Mouse (Mus musculus) spleen, postnatal 14 days (tissue): ENCODE results near the gene Fgr.

Experiments used
- DNase-seq, 2 experiments: peaks; one replicate each; pipeline ENCODE4 v3.0.0; 2021 to 2022; ENCODE audit warnings: low spot score in 2 of 2

Fgr gene

GRCm38 (mm10) chr4:133014896-133015709 lies 41.2 kb downstream of the Fgr start:
- DNase-seq: no peak

DNA sequence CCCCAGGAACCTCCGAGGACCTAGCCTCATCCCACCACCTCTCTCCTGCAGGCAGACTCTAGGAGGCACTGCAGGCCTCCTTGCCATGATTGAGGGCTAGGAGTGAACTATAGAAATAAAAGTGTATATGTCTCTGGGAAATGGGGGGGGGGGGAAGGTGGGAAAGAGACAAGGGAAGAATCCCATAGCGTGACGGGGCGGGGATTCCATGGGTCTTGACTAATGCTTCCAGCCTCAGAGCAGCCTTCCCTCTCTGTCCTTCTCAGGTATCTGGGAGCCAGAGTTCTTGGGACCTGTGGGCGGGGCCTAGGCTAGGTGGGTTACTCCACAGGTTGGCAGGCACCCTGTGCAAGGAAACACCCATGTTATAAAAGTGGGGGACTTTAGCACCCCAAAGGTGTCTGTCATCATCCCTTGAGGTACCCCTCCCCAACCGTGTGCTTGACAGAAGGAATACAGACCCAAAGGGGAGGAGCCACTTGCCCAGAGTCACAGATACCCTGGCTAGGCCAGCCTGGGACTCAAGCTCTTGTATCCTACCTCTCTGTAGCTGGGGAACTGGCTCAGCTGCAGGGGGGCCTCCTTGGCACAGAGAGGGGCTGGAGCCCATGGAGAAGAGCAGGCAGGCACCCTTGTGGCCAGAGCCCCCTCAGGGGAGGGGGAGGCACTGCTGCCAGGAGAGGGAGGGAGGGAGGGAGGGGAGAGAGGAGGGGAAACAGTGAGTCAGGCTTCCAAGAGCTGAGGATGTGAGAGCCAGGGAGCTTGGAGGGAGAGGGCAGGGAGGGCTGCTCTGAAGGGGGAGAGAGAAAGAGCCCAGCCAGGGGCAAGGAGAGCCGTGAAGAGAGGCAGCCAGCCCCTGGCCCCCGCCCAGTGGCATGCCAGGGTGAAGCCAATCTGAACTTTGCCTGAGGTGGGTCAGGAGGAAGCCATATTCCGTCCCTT lies 42.1 kb downstream of the Fgr start:
- DNase-seq: no peak

DNA sequence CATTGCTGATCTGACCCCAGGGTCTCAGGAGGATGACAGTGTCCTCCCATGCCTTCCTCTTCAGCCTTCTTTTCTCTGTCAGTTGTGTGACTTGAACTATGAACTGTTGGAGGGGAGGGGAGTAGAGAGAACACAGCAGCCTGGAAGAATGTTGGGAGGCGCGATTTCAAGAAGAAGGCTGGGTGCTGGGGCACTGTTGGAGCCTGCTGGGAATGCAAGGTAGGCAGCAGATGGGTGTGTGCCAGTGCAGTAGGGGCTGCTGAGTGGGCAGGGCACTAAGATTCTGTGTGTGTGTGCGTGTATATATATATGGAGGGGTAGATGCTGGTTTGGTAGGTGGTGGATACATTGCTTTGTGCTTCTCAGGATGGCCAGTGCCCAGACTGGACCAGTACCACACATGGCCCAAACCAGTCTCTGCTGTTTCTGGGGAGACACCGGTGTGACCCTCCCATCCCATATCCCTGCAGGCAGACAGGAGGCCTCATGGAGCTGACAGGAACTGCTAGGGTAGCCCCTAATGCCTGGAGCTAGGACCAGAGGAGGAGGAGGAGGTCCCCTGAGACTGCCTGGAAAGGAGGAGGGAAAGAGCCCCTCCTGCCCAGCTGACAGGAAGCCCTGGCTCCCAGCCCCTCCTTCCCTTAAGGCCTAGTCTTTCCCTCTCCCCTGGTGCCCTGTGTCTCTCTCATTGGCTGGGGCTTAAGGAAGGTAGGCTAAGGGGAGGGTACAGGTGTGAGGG lies 43.0 kb downstream of the Fgr start:
- DNase-seq: no peak

DNA sequence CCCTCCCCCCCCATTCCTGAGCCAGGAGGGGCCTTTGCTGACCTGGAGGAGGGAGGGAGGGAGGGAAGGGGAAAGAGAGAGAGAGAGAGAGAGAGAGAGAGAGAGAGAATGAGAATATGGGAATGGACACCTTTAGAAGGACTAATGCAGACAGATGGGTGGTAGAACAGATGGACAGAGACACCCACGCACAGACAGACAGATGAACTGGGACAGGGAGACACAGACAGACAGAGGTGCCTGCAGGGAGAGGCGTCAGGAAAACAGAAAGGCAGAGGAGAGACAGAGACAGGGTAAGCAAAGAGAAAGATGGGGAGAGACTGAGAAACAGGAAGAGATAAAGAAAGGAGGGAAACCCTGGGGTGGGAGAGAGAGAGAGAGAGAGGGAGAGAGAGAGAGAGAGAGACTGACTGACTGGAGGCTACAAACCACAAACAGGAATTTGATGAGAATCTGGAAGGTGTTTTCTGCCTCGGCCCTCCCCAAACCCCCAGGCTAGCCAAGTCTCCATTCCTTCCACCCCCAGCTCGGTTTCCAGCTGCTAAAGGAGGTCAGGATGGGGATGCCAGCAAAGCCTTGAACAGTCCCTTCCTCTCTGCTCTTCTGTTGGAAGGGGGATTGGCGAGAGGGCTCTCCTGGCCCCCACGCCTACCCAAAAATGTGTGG lies 43.8 kb downstream of the Fgr start:
- no peak for DNase-seq

DNA sequence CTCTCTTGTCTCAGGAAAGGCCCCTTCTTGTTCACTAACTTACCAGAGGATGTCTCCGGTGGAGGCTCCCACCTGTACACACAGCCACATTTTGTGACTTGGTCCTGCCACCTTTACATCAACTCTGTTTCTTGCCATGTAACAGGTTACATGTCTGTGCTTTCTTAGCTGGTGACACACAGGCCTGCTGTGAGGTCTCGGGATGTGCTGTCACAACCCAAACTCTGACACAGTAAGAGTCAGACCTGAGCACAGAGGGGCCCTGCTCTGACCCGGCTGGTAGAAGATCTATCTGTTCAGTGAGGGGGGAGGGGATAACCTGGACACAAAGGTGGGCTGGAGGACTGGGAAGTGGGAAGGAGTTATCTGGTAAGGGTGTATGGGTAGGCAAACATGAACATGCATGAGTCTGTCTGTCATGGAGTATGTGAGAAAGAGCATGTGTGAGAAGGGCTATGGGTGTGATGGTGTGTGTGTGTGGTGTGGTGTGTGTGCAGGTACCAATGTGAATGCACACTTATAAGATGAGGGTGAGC lies 44.4 kb downstream of the Fgr start:
- DNase-seq: no peak

- DNase-seq: no peak
These were observed 46.8 kb downstream of the Fgr start for GRCm38 (mm10) chr4:133020721-133021120.

- DNase-seq: no peak
These were observed 47.3 kb downstream of the Fgr start for GRCm38 (mm10) chr4:133021181-133021671.

DNA sequence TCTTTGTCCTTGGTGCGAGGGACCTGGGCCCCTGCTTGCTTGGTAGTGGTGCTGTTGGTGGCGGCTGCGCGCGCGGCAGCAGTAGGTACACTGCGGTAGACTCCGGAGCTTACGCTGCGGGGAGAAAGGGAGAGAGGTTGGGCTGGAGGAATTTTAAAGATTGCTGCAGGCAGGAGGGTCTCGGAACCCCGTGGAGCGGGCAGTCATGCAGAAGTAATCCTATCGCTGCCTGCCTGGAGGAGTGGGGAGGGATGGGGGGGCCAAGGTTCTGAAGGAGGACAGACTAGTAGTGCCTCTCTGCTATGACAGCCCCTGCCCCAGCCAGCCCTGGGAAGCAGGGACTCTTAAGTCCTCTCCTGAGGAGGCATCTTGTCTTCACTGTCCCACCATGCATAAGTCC lies 48.3 kb downstream of the Fgr start:
- no peak for DNase-seq

DNA sequence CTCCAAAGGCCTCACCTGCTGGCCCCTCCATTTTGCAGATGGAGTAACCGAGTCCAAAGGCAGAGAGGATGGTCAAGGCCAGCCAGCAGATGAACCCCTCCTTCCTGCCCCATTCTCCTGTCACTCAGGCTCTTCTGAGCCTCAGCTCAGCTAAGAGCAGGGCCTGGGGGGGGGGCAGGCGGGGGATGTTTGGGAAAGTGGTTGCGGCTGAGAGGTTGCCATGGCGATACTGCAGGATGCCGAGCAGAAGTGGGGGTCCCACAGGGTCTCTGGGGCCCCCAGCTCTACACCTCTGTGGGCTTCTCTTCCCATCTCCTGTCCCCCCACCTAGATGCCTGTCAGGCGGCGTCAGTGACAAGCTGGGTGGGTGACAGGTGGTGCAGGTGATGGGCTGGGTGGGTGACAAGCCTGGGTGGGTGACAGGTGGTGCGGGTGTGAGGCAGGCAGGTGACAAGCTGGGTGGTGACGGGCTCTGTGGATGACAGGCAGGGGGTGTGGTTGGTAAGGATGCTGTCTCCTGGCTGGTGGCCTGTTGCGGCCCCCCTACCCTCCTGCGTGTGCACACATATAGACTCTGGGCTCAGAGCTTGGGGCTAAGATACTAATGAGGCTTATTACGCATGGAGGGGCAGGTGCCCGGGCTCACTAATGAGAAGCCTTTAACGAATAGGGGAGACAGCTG lies 49.2 kb downstream of the Fgr start:
- DNase-seq: no peak

DNA sequence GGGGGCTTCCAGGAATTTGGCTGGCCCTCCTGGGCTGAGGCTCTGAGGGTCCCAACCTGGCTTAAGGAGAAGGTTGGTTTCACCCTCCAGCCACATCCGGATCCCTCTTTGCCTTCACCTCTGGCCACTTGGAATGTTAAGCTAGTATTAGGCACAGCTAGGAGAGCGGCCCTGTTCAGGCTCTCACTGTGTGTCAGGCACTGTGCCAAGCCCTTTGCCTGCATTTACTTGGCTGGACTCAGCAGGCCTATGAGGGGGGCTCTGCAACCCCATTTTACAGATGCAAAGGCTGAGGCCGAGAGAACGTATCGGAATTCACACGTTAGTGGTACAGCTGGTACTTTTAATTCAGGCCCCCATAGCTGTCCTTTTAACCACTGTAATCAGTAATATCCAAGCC lies 49.7 kb downstream of the Fgr start:
- DNase-seq: no peak

GRCm38 (mm10) chr4:133024404-133024803 lies 50.5 kb downstream of the Fgr start:
- DNase-seq: no peak

DNA sequence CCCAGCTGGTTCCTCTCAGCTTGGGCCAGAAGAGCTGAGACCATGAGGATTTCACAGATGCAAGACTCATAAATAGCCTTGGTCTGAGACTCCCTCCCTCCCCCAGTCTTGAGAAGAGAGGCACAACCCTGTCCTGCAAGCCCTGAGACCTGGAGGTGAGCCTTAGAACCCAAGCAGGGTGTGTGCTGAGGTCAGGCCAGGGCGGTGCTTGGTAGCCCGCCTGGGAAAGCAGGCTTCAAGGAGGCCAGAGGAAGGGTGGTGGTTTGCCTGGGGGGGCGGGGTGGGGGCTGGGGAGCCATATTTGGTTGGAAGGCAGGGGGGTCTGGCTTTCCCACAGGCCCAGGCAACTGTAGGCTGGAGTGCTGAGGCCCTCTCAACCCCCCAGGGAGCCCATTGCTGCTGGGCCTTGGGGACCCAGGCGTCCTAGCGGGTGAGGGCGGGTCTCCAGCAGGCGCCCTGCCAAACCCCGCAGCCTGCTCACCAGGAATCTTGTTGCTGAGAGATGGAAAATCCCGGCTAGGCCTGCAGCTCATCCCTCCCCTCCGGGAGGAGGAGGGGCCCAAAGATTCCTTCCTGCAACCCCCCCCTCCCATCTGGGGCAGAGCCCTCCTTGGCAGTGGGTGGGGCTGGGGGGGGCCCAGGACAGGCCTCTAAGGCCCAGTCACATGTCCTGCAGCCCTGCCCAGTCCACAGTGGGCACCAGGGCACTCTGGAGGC lies 51.2 kb downstream of the Fgr start:
- DNase-seq: no peak

DNA sequence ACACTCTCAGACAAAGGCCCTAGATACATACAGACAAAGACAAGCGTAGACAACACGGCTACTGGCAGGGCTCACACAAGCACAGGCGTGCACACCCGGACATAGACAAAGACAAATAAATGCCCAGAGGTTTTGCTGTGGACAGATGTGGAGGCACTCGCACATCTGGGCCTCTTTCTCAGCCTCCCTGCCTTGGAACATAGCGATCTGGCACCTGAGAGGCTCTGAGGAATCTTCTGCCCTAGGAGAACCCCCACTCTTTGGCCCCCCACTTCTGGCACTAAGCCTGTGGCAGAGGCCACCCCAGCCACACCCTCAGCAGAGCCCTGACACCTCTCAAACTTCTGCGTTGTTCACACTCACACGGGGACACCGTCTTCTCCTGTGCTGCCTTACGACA lies 52.4 kb downstream of the Fgr start:
- no peak for DNase-seq

- no peak for DNase-seq
These were observed 53.0 kb downstream of the Fgr start for GRCm38 (mm10) chr4:133026826-133027375.

- no peak for DNase-seq
These were observed 53.8 kb downstream of the Fgr start for GRCm38 (mm10) chr4:133027721-133028120.

- no peak for DNase-seq
These were observed 54.3 kb downstream of the Fgr start for GRCm38 (mm10) chr4:133028193-133028592.

GRCm38 (mm10) chr4:133028875-133029274 lies 55.0 kb downstream of the Fgr start:
- DNase-seq: no peak

DNA sequence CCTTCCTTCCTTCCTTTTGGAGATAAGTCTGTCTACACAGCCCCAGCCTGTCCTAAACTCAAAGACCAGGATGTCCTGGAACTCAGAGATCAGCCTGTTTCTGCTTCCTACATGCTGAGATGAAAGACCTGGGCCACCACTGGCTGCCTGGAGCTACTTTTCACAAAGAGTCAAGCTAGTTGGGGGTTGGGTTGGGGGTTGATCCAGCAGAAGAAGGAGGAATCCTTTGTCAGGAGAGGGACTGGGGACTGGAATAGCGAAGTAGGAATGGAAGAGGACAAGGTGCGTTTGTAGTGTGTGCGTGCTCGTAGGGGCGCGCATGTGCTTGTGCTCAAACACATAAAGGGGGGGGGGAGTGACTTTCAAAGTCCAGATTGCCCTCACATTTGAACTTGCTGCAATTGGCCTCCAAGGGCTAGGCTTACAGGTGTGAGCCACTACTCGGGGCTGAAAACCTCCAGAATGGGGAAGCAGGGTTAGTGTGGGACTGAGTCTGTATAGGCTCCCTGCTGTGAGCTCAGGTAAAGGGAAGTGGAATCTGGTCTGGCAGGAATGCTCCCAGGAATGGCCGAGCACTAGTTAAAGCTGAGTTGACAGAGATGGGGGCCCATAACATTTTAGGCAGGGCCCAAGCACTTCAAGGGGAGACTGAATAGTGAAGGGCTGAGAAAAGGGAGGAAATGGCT lies 58.7 kb downstream of the Fgr start:
- no peak for DNase-seq

- no peak for DNase-seq
These were observed 60.6 kb downstream of the Fgr start for GRCm38 (mm10) chr4:133034478-133034877.
